Mouse (Mus musculus): ENCODE measurements around the gene Crebrf. TPM values are rescaled to one million over a fixed set of nuclear protein-coding genes. Genes with fewer than 3 reads are reported as not detected.

Crebrf gene
- total and polyA plus RNA-seq, 3 experiments, result 5.8 to 8.1 (median 6.8) TPM

GRCm38 (mm10) chr17:26813497-26813896 is 98.0 kb downstream of the Crebrf start:
- Histone ChIP-seq H3K9me3 (replicated peaks; ENCODE audit: low read length) (no peaks in the 10 kb centered on the region), H3K4me2 (ENCODE audit: insufficient read depth, low read depth, poor library complexity, severe bottlenecking) (no peak overlapping the region), H3K36me3 (replicated peaks in 1 of 2; ENCODE audit: control insufficient read depth in 1 of 2, insufficient read depth in 1 of 2, low read length in 1 of 2) (no peaks in the 10 kb centered on the region), H3K27me3 (replicated peaks) (no peaks in the 10 kb centered on the region), H3K79me2 (replicated peaks; ENCODE audit: control insufficient read depth, extremely low read depth, insufficient read depth, poor library complexity, severe bottlenecking) (no peaks in the 10 kb centered on the region), H3K4me1 (ENCODE audit: control insufficient read depth in 1 of 2, insufficient read depth in 2 of 2) (peaks cover 6 to 10% of the 10 kb centered on the region in 2 experiments; a peak in 3 of 4 replicates), H3K9ac (ENCODE audit: insufficient read depth, low read depth) (no peak overlapping the region), H3K27ac (ENCODE audit: insufficient read depth, low read depth) (no peak overlapping the region), H3K4me3 (replicated peaks in 1 of 3; ENCODE audit: low read depth in 2 of 3, low read length in 2 of 3, poor library complexity in 1 of 3) (no peak overlapping the region)
- in situ Hi-C loops (cut with MboI; ENCODE audit: low pct_ligation_motif_present, low pct_unique_long_range_greater_than_20kb, low sequenced_read_pairs) (no loop called here), dilution Hi-C loops (cut with MboI; ENCODE audit: extremely low pct_ligation_motif_present, extremely low pct_unique_long_range_greater_than_20kb, low sequenced_read_pairs) (no loop called here)
- TF ChIP-seq E2F4 (IDR thresholded peaks at IDR 0.05; ENCODE audit: insufficient replicate concordance, low read depth, low read length) (no peak), CHD2 (IDR thresholded peaks at IDR 0.05; ENCODE audit: low read length) (no peak), ETS1 (conservative IDR thresholded peaks at IDR 0.05; ENCODE audit: low read depth, low read length) (no peak), ZKSCAN1 (IDR thresholded peaks at IDR 0.05; ENCODE audit: borderline replicate concordance, low read depth, low read length) (no peak), JUND (conservative IDR thresholded peaks at IDR 0.05; ENCODE audit: low read depth, low read length) (no peak), KAT2A (IDR thresholded peaks at IDR 0.05; ENCODE audit: insufficient replicate concordance, low read length) (no peak), HCFC1 (IDR thresholded peaks at IDR 0.05; ENCODE audit: low read depth, low read length) (no peak), RAD21 (IDR thresholded peaks at IDR 0.05; ENCODE audit: low read depth, low read length) (no peak), MEF2A (IDR thresholded peaks at IDR 0.05; ENCODE audit: borderline replicate concordance, low read depth, low read length) (no peak)
- DNase-seq (ENCODE audit: extremely low read depth), result no peak

GRCm38 (mm10) chr17:26816810-26817209 is 101.4 kb downstream of the Crebrf start:
- dilution Hi-C loops (cut with MboI; ENCODE audit: extremely low pct_ligation_motif_present, extremely low pct_unique_long_range_greater_than_20kb, low sequenced_read_pairs), result no loop called here
- Histone ChIP-seq H3K79me2 (replicated peaks; ENCODE audit: control insufficient read depth, extremely low read depth, insufficient read depth, poor library complexity, severe bottlenecking) (no peaks in the 10 kb centered on the region), H3K4me1 (ENCODE audit: control insufficient read depth in 1 of 2, insufficient read depth in 2 of 2) (peaks cover 6 to 10% of the 10 kb centered on the region in 2 experiments; a peak in 3 of 4 replicates), H3K4me3 (replicated peaks in 1 of 3; ENCODE audit: low read depth in 2 of 3, low read length in 2 of 3, poor library complexity in 1 of 3) (no peak overlapping the region), H3K9me3 (replicated peaks; ENCODE audit: low read length) (peaks cover 3% of the 10 kb centered on the region), H3K36me3 (replicated peaks in 1 of 2; ENCODE audit: control insufficient read depth in 1 of 2, insufficient read depth in 1 of 2, low read length in 1 of 2) (no peaks in the 10 kb centered on the region), H3K27ac (ENCODE audit: insufficient read depth, low read depth) (no peak overlapping the region), H3K27me3 (replicated peaks) (no peaks in the 10 kb centered on the region), H3K4me2 (ENCODE audit: insufficient read depth, low read depth, poor library complexity, severe bottlenecking) (no peak overlapping the region), H3K9ac (ENCODE audit: insufficient read depth, low read depth) (no peak overlapping the region)
- peak; percentile 44 for DNase-seq (ENCODE audit: extremely low read depth)
- no peak for TF ChIP-seq ZKSCAN1 (IDR thresholded peaks at IDR 0.05; ENCODE audit: borderline replicate concordance, low read depth, low read length)
- no peak for TF ChIP-seq POLR2A (IDR thresholded peaks at IDR 0.05; ENCODE audit: low read depth, low read length)
- TF ChIP-seq NELFE (IDR thresholded peaks at IDR 0.05; ENCODE audit: low read depth, low read length), result no peak
- no peak for TF ChIP-seq NRF1 (IDR thresholded peaks at IDR 0.05; ENCODE audit: low read depth, low read length)
- TF ChIP-seq ETS1 (conservative IDR thresholded peaks at IDR 0.05; ENCODE audit: low read depth, low read length), result no peak
- no peak for TF ChIP-seq PAX5 (IDR thresholded peaks at IDR 0.05; ENCODE audit: low read length)
- TF ChIP-seq TCF12 (IDR thresholded peaks at IDR 0.05; ENCODE audit: low read depth, low read length), result no peak
- no peak for TF ChIP-seq SIN3A (IDR thresholded peaks at IDR 0.05; ENCODE audit: low read length)
- TF ChIP-seq EP300 (IDR thresholded peaks at IDR 0.05; ENCODE audit: low read length), result no peak
- no peak for TF ChIP-seq MXI1 (IDR thresholded peaks at IDR 0.05; ENCODE audit: low read depth, low read length)
- TF ChIP-seq TBP (conservative IDR thresholded peaks at IDR 0.05; ENCODE audit: low read depth, low read length), result no peak
- no peak for TF ChIP-seq UBTF (IDR thresholded peaks at IDR 0.05; ENCODE audit: low read depth, low read length)
- TF ChIP-seq KAT2A (IDR thresholded peaks at IDR 0.05; ENCODE audit: insufficient replicate concordance, low read length), result no peak
- in situ Hi-C loops (cut with MboI; ENCODE audit: low pct_ligation_motif_present, low pct_unique_long_range_greater_than_20kb, low sequenced_read_pairs), result loop anchor here (5.0 kb wide), 1 partner anchor 45 kb away; no protein-coding TSS in a partner anchor

Data from CH12.LX (cell line).